Mouse (Mus musculus): ENCODE data around the gene Hic1.

Hic1 gene

GRCm38 (mm10) chr11:75167643-75168589 lies 1.4 kb downstream of the Hic1 start:
- no peak for DNase-seq (ENCODE audit: low spot score)

- no peak for DNase-seq (ENCODE audit: low spot score)
Measured at GRCm38 (mm10) chr11:75166861-75167642, 2.3 kb downstream of the Hic1 start.

GRCm38 (mm10) chr11:75166193-75166842 lies 3.0 kb downstream of the Hic1 start:
- no peak for DNase-seq (ENCODE audit: low spot score)

- peak; percentile 84 for DNase-seq (ENCODE audit: low spot score)
Measured at GRCm38 (mm10) chr11:75165441-75166192, 3.7 kb downstream of the Hic1 start.

GRCm38 (mm10) chr11:75164750-75165149 lies 4.6 kb downstream of the Hic1 start:
- no peak for DNase-seq (ENCODE audit: low spot score)

- no peak for DNase-seq (ENCODE audit: low spot score)
Measured at GRCm38 (mm10) chr11:75164051-75164450, 5.3 kb downstream of the Hic1 start.

GRCm38 (mm10) chr11:75163379-75163778 lies 5.9 kb downstream of the Hic1 start:
- no peak for DNase-seq (ENCODE audit: low spot score)

GRCm38 (mm10) chr11:75162591-75163080 lies 6.7 kb downstream of the Hic1 start:
- no peak for DNase-seq (ENCODE audit: low spot score)

GRCm38 (mm10) chr11:75161417-75162008 lies 7.8 kb downstream of the Hic1 start:
- DNase-seq (ENCODE audit: low spot score), result no peak

GRCm38 (mm10) chr11:75160954-75161353 lies 8.4 kb downstream of the Hic1 start:
- no peak for DNase-seq (ENCODE audit: low spot score)

GRCm38 (mm10) chr11:75159564-75159963 lies 9.8 kb downstream of the Hic1 start:
- no peak for DNase-seq (ENCODE audit: low spot score)

GRCm38 (mm10) chr11:75158432-75158831 lies 10.9 kb downstream of the Hic1 start:
- no peak for DNase-seq (ENCODE audit: low spot score)

- DNase-seq (ENCODE audit: low spot score), result no peak
Measured at GRCm38 (mm10) chr11:75157901-75158300, 11.4 kb downstream of the Hic1 start.

GRCm38 (mm10) chr11:75157037-75157436 lies 12.3 kb downstream of the Hic1 start:
- no peak for DNase-seq (ENCODE audit: low spot score)

- DNase-seq (ENCODE audit: low spot score), result no peak
Measured at GRCm38 (mm10) chr11:75156416-75156815, 12.9 kb downstream of the Hic1 start.

GRCm38 (mm10) chr11:75155985-75156384 lies 13.3 kb downstream of the Hic1 start:
- no peak for DNase-seq (ENCODE audit: low spot score)

GRCm38 (mm10) chr11:75154053-75154585 lies 15.2 kb downstream of the Hic1 start:
- DNase-seq (ENCODE audit: low spot score), result no peak

- no peak for DNase-seq (ENCODE audit: low spot score)
Measured at GRCm38 (mm10) chr11:75152603-75153557, 16.4 kb downstream of the Hic1 start.

GRCm38 (mm10) chr11:75150346-75150745 lies 19.0 kb downstream of the Hic1 start:
- no peak for DNase-seq (ENCODE audit: low spot score)

All from lung, postnatal 25 days (tissue).